Mouse (Mus musculus) hindbrain, postnatal 0 days (tissue): Measurements from ENCODE around the gene Ccdc170. TPM values are rescaled to one million over a fixed set of nuclear protein-coding genes. Genes with fewer than 3 reads are reported as not detected.

ENCODE experiments used
- ATAC-seq: fragments of 200-750 bp; cut with Nextera tagmentation; 2 replicates; pipeline ENCODE4 v1.8.0; 2017; ENCODE audit warnings: mild to moderate bottlenecking, moderate TSS enrichment, moderate library complexity
- DNase-seq: peaks from one replicate; pipeline ENCODE4 v3.0.0-alpha.2; 2015; ENCODE audit warnings: low spot score
- H3K27ac ChIP-seq: fragments of 300-500 bp; sonication (generic); 2 replicates; pipeline ENCODE4 v1.5.1; 2014; ENCODE audit warnings: mild to moderate bottlenecking
- H3K27me3 ChIP-seq: fragments of 300-500 bp; sonication (generic); 2 replicates; pipeline ENCODE4 v1.6.1; 2014; ENCODE audit warnings: low read length, mixed read lengths; ENCODE audit not compliant: insufficient read depth
- H3K36me3 ChIP-seq: fragments of 300-500 bp; sonication (generic); 2 replicates; pipeline ENCODE4 v1.6.1; 2014; ENCODE audit warnings: low read length, mixed read lengths; ENCODE audit not compliant: insufficient read depth
- H3K4me1 ChIP-seq: fragments of 300-500 bp; sonication (generic); 2 replicates; pipeline ENCODE4 v1.6.1; 2014; ENCODE audit warnings: antibody characterized with exemption, low read length, mixed read lengths; ENCODE audit not compliant: insufficient read depth
- H3K4me2 ChIP-seq: fragments of 300-500 bp; sonication (generic); 2 replicates; pipeline ENCODE4 v1.6.1; 2014; ENCODE audit warnings: low read depth, mild to moderate bottlenecking, low read length, moderate library complexity, mixed read lengths
- H3K4me3 ChIP-seq: fragments of 300-500 bp; sonication (generic); 2 replicates; pipeline ENCODE4 v1.5.1; 2014; ENCODE audit warnings: low read length
- H3K9ac ChIP-seq: fragments of 300-500 bp; sonication (generic); replicated peaks from 2 replicates; pipeline ENCODE4 v1.6.1; 2014; ENCODE audit warnings: mild to moderate bottlenecking, low read length, moderate library complexity, mixed read lengths
- H3K9me3 ChIP-seq: fragments of 300-500 bp; sonication (generic); 2 replicates; pipeline ENCODE4 v1.6.1; 2016; ENCODE audit warnings: low read length, mixed read lengths
- CTCF ChIP-seq: IDR thresholded peaks from 2 replicates; pipeline ENCODE4 v1.5.1; 2016; ENCODE audit warnings: antibody characterized with exemption, control low read depth, low read depth
- WGBS: fragments of 180-500 bp; shearing (Covaris S2); extraction: QIAGEN DNeasy Blood & Tissue Kit; methylation state at CpG from one replicate; pipeline ENCODE4 v1.1.7; 2014; 5-methylcytosine and 5-hydroxymethylcytosine counted together
- polyA plus RNA-seq: library from polyadenylated mRNA; unstranded; fragments of >200 nt; fragmentation: Nextera tagmentation; extraction: Ambion mirVana; gene quantifications from 2 replicates; pipeline ENCODE4 v1.2.1, GENCODE M21; 2015
- total RNA-seq: library from RNA; depleted of rRNA; stranded (reverse); fragments of >200 nt; gene quantifications from 2 replicates; pipeline ENCODE4 v1.2.3, GENCODE M21; 2014

The Ccdc170 gene
- total and polyA plus RNA-seq, 2 experiments from 2014 or later = 0.36 to 0.99 TPM

GRCm38 (mm10) chr10:4484986-4485385 lies 2.7 kb downstream of the Ccdc170 start:
- TF ChIP-seq CTCF = no peak
- H3K4me3 ChIP-seq = no peak overlapping the region
- DNase-seq (no peak), ATAC-seq (no peak)
- H3K27me3 ChIP-seq = no peaks in the 10 kb centered on the region
- WGBS = 81% methylated on average over 9 of the region's 9 CpGs
- H3K36me3 ChIP-seq = no peaks in the 10 kb centered on the region
- no peak overlapping the region for H3K9ac ChIP-seq
- H3K4me1 ChIP-seq = no peaks in the 10 kb centered on the region
- H3K27ac ChIP-seq = no peak overlapping the region
- H3K4me2 ChIP-seq = no peak overlapping the region
- no peaks in the 10 kb centered on the region for H3K9me3 ChIP-seq

GRCm38 (mm10) chr10:4489865-4490264 lies 7.6 kb downstream of the Ccdc170 start:
- no peak overlapping the region for H3K4me2 ChIP-seq
- no peak overlapping the region for H3K4me3 ChIP-seq
- TF ChIP-seq CTCF = no peak
- DNase-seq (no peak), ATAC-seq (no peak)
- 79% methylated on average over 5 of the region's 5 CpGs for WGBS
- no peak overlapping the region for H3K27ac ChIP-seq
- H3K9ac ChIP-seq = no peak overlapping the region
- no peaks in the 10 kb centered on the region for H3K27me3 ChIP-seq
- H3K36me3 ChIP-seq = no peaks in the 10 kb centered on the region
- no peaks in the 10 kb centered on the region for H3K9me3 ChIP-seq
- H3K4me1 ChIP-seq = no peaks in the 10 kb centered on the region

GRCm38 (mm10) chr10:4491281-4491680 lies 9.0 kb downstream of the Ccdc170 start:
- ATAC-seq (no peak), DNase-seq (no peak)
- H3K4me1 ChIP-seq = no peaks in the 10 kb centered on the region
- no peak overlapping the region for H3K27ac ChIP-seq
- TF ChIP-seq CTCF = no peak
- H3K27me3 ChIP-seq = no peaks in the 10 kb centered on the region
- H3K9ac ChIP-seq = no peak overlapping the region
- WGBS = 61% methylated on average over 2 of the region's 3 CpGs
- no peak overlapping the region for H3K4me2 ChIP-seq
- H3K36me3 ChIP-seq = no peaks in the 10 kb centered on the region
- H3K4me3 ChIP-seq = no peak overlapping the region
- no peaks in the 10 kb centered on the region for H3K9me3 ChIP-seq

- TF ChIP-seq CTCF = no peak
These were observed 9.7 kb downstream of the Ccdc170 start for GRCm38 (mm10) chr10:4492045-4492444.

GRCm38 (mm10) chr10:4492909-4493308 lies 10.6 kb downstream of the Ccdc170 start:
- no peak for TF ChIP-seq CTCF
- no peaks in the 10 kb centered on the region for H3K36me3 ChIP-seq
- no peak for ATAC-seq

More at GRCm38 (mm10) chr10:4492045-4492444, 9.7 kb downstream of the Ccdc170 start:
- no peak for ATAC-seq
- WGBS = 55% methylated on average over 1 of the region's 1 CpGs
- Histone ChIP-seq H3K36me3 (no peaks in the 10 kb centered on the region), H3K4me3 (no peak overlapping the region), H3K4me1 (no peaks in the 10 kb centered on the region), H3K9ac (no peak overlapping the region), H3K4me2 (no peak overlapping the region), H3K9me3 (no peaks in the 10 kb centered on the region), H3K27me3 (no peaks in the 10 kb centered on the region), H3K27ac (no peak overlapping the region)
- no peak for DNase-seq

GRCm38 (mm10) chr10:4503251-4503650 lies 20.9 kb downstream of the Ccdc170 start:
- no peak for TF ChIP-seq CTCF
- Histone ChIP-seq H3K36me3 (no peaks in the 10 kb centered on the region), H3K9me3 (no peaks in the 10 kb centered on the region), H3K27me3 (no peaks in the 10 kb centered on the region), H3K9ac (no peak overlapping the region), H3K4me3 (no peak overlapping the region), H3K4me1 (no peaks in the 10 kb centered on the region), H3K4me2 (no peak overlapping the region), H3K27ac (no peak overlapping the region)
- ATAC-seq (no peak), DNase-seq (no peak)
- WGBS = 89% methylated on average over 8 of the region's 8 CpGs

More at GRCm38 (mm10) chr10:4492909-4493308, 10.6 kb downstream of the Ccdc170 start:
- H3K9me3 ChIP-seq = no peaks in the 10 kb centered on the region
- no peak overlapping the region for H3K9ac ChIP-seq
- H3K27me3 ChIP-seq = no peaks in the 10 kb centered on the region
- no peak overlapping the region for H3K4me2 ChIP-seq
- WGBS = 6% methylated on average over 4 of the region's 4 CpGs
- no peaks in the 10 kb centered on the region for H3K4me1 ChIP-seq
- no peak overlapping the region for H3K27ac ChIP-seq
- no peak overlapping the region for H3K4me3 ChIP-seq
- no peak for DNase-seq

GRCm38 (mm10) chr10:4512725-4513124 lies 30.4 kb downstream of the Ccdc170 start:
- Histone ChIP-seq H3K4me1 (no peaks in the 10 kb centered on the region), H3K9ac (no peak overlapping the region), H3K4me3 (no peak overlapping the region), H3K27ac (no peak overlapping the region), H3K4me2 (no peak overlapping the region), H3K27me3 (no peaks in the 10 kb centered on the region), H3K9me3 (no peaks in the 10 kb centered on the region), H3K36me3 (no peaks in the 10 kb centered on the region)
- ATAC-seq = no peak
- no peak for TF ChIP-seq CTCF
- DNase-seq = no peak
- WGBS = 78% methylated on average over 9 of the region's 9 CpGs
